Mouse (Mus musculus): ENCODE measurements around the gene Rundc3a. TPM values are rescaled to one million over a fixed set of nuclear protein-coding genes. Genes with fewer than 3 reads are reported as not detected.

Gene Rundc3a
- polyA plus RNA-seq, 1 experiment from 2014 or later: 9.2 TPM

- no peak overlapping the region for H3K9ac ChIP-seq
- H3K27me3 ChIP-seq (replicated peaks): no peaks in the 10 kb centered on the region
- H3K4me2 ChIP-seq: no peak overlapping the region
- no peak overlapping the region for H3K4me3 ChIP-seq (replicated peaks)
- peaks cover 6% of the 10 kb centered on the region for H3K4me1 ChIP-seq
- no peaks in the 10 kb centered on the region for H3K9me3 ChIP-seq
- no peak overlapping the region for H3K27ac ChIP-seq
- no peaks in the 10 kb centered on the region for H3K36me3 ChIP-seq
- 45% methylated on average over 7 of the region's 7 CpGs for WGBS
- ATAC-seq (ENCODE audit: insufficient read depth, low FRiP score, low read depth): no peak
These were observed 22.9 kb upstream of the Rundc3a start for GRCm38 (mm10) chr11:102370285-102370684.

GRCm38 (mm10) chr11:102371926-102372685 is 21.1 kb upstream of the Rundc3a start:
- Histone ChIP-seq H3K36me3 (no peaks in the 10 kb centered on the region), H3K4me1 (peaks cover 21% of the 10 kb centered on the region), H3K27me3 (replicated peaks) (no peaks in the 10 kb centered on the region), H3K27ac (no peak overlapping the region), H3K4me2 (no peak overlapping the region), H3K4me3 (replicated peaks) (no peak overlapping the region), H3K9ac (no peak overlapping the region), H3K9me3 (no peaks in the 10 kb centered on the region)
- WGBS: 86% methylated on average over 12 of the region's 12 CpGs
- no peak for ATAC-seq (ENCODE audit: insufficient read depth, low FRiP score, low read depth)

- Histone ChIP-seq H3K4me3 (replicated peaks) (no peak overlapping the region), H3K27me3 (replicated peaks) (no peaks in the 10 kb centered on the region), H3K4me1 (peaks cover 21% of the 10 kb centered on the region), H3K4me2 (no peak overlapping the region), H3K9me3 (no peaks in the 10 kb centered on the region), H3K36me3 (no peaks in the 10 kb centered on the region), H3K9ac (no peak overlapping the region), H3K27ac (no peak overlapping the region)
- 44% methylated on average over 14 of the region's 14 CpGs for WGBS
- no peak; the same call in 1 of the 2 replicates for ATAC-seq (ENCODE audit: insufficient read depth, low FRiP score, low read depth)
These were observed 20.3 kb upstream of the Rundc3a start for GRCm38 (mm10) chr11:102372936-102373335.

- ATAC-seq (ENCODE audit: insufficient read depth, low FRiP score, low read depth): no peak
- no peaks in the 10 kb centered on the region for H3K36me3 ChIP-seq
- H3K9me3 ChIP-seq: no peaks in the 10 kb centered on the region
- WGBS: 36% methylated on average over 2 of the region's 2 CpGs
- no peak overlapping the region for H3K4me2 ChIP-seq
- no peak overlapping the region for H3K9ac ChIP-seq
- peaks cover 21% of the 10 kb centered on the region for H3K4me1 ChIP-seq
- no peak overlapping the region for H3K4me3 ChIP-seq (replicated peaks)
- H3K27me3 ChIP-seq (replicated peaks): no peaks in the 10 kb centered on the region
- H3K27ac ChIP-seq: no peak overlapping the region
These were observed 19.6 kb upstream of the Rundc3a start for GRCm38 (mm10) chr11:102373646-102374045.

GRCm38 (mm10) chr11:102374108-102374725 is 19.0 kb upstream of the Rundc3a start:
- H3K4me2 ChIP-seq: no peak overlapping the region
- no peaks in the 10 kb centered on the region for H3K27me3 ChIP-seq (replicated peaks)
- no peak overlapping the region for H3K27ac ChIP-seq
- no peaks in the 10 kb centered on the region for H3K36me3 ChIP-seq
- no peak for ATAC-seq (ENCODE audit: insufficient read depth, low FRiP score, low read depth)
- WGBS: 78% methylated on average over 7 of the region's 7 CpGs
- no peak overlapping the region for H3K9ac ChIP-seq
- H3K4me3 ChIP-seq (replicated peaks): no peak overlapping the region
- peaks cover 21% of the 10 kb centered on the region for H3K4me1 ChIP-seq
- H3K9me3 ChIP-seq: no peaks in the 10 kb centered on the region

GRCm38 (mm10) chr11:102375196-102376173 is 17.7 kb upstream of the Rundc3a start:
- WGBS: 6% methylated on average over 23 of the region's 23 CpGs

GRCm38 (mm10) chr11:102376196-102376835 is 16.9 kb upstream of the Rundc3a start:
- no peak overlapping the region for H3K9ac ChIP-seq

More at GRCm38 (mm10) chr11:102375196-102376173, 17.7 kb upstream of the Rundc3a start:
- Histone ChIP-seq H3K9ac (no peak overlapping the region), H3K36me3 (no peaks in the 10 kb centered on the region), H3K4me3 (replicated peaks) (peak overlapping the region; percentile 21; the same call in 1 of the 2 replicates), H3K4me2 (peak overlapping the region; percentile 51), H3K9me3 (no peaks in the 10 kb centered on the region), H3K27me3 (replicated peaks) (no peaks in the 10 kb centered on the region), H3K4me1 (peaks cover 21% of the 10 kb centered on the region), H3K27ac (peak overlapping the region; percentile 66)
- ATAC-seq (ENCODE audit: insufficient read depth, low FRiP score, low read depth): peak; percentile 89

GRCm38 (mm10) chr11:102377186-102377585 is 16.0 kb upstream of the Rundc3a start:
- H3K4me3 ChIP-seq (replicated peaks): no peak overlapping the region
- H3K9ac ChIP-seq: no peak overlapping the region
- H3K4me2 ChIP-seq: no peak overlapping the region
- no peak overlapping the region for H3K27ac ChIP-seq
- no peaks in the 10 kb centered on the region for H3K36me3 ChIP-seq
- no peaks in the 10 kb centered on the region for H3K9me3 ChIP-seq
- peaks cover 21% of the 10 kb centered on the region for H3K4me1 ChIP-seq
- no peak for ATAC-seq (ENCODE audit: insufficient read depth, low FRiP score, low read depth)
- WGBS: 63% methylated on average over 12 of the region's 12 CpGs
- H3K27me3 ChIP-seq (replicated peaks): no peaks in the 10 kb centered on the region

More at GRCm38 (mm10) chr11:102376196-102376835, 16.9 kb upstream of the Rundc3a start:
- Histone ChIP-seq H3K36me3 (no peaks in the 10 kb centered on the region), H3K4me3 (replicated peaks) (0 out of 2 replicates have a peak overlapping the region, but pooled peaks have one; percentile 21), H3K9me3 (no peaks in the 10 kb centered on the region), H3K4me2 (peak overlapping the region; percentile 51), H3K4me1 (peaks cover 21% of the 10 kb centered on the region), H3K27me3 (replicated peaks) (no peaks in the 10 kb centered on the region), H3K27ac (0 out of 2 replicates have a peak overlapping the region, but pooled peaks have one; percentile 66)
- 14% methylated on average over 8 of the region's 8 CpGs for WGBS
- no peak for ATAC-seq (ENCODE audit: insufficient read depth, low FRiP score, low read depth)

- ATAC-seq (ENCODE audit: insufficient read depth, low FRiP score, low read depth): no peak
- peaks cover 18% of the 10 kb centered on the region for H3K4me1 ChIP-seq
- WGBS: 75% methylated on average over 5 of the region's 5 CpGs
- H3K4me3 ChIP-seq (replicated peaks): no peak overlapping the region
- H3K27ac ChIP-seq: no peak overlapping the region
- no peaks in the 10 kb centered on the region for H3K9me3 ChIP-seq
- H3K36me3 ChIP-seq: no peaks in the 10 kb centered on the region
- H3K27me3 ChIP-seq (replicated peaks): no peaks in the 10 kb centered on the region
- no peak overlapping the region for H3K4me2 ChIP-seq
- no peak overlapping the region for H3K9ac ChIP-seq
These were observed 13.1 kb upstream of the Rundc3a start for GRCm38 (mm10) chr11:102380091-102380490.

- H3K4me1 ChIP-seq: peaks cover 3% of the 10 kb centered on the region; the same call in 1 of the 2 replicates
- WGBS: 33% methylated on average over 4 of the region's 4 CpGs
- H3K27me3 ChIP-seq (replicated peaks): no peaks in the 10 kb centered on the region
- no peak overlapping the region for H3K4me2 ChIP-seq
- H3K4me3 ChIP-seq (replicated peaks): no peak overlapping the region
- H3K9me3 ChIP-seq: no peaks in the 10 kb centered on the region
- H3K27ac ChIP-seq: no peak overlapping the region
- H3K9ac ChIP-seq: no peak overlapping the region
- ATAC-seq (ENCODE audit: insufficient read depth, low FRiP score, low read depth): no peak
- H3K36me3 ChIP-seq: no peaks in the 10 kb centered on the region
These were observed 11.7 kb upstream of the Rundc3a start for GRCm38 (mm10) chr11:102381341-102382100.
